Mouse (Mus musculus) ES-E14 (cell line): ENCODE measurements around the gene Fam110a.

Source experiments
- MAFK ChIP-seq: IDR thresholded peaks from 2 replicates; pipeline ENCODE4 v1.6.1; 2014; ENCODE audit warnings: mild to moderate bottlenecking, low read depth, low read length, inconsistent platforms; ENCODE audit not compliant: insufficient read depth
- ZC3H11A ChIP-seq: IDR thresholded peaks from 2 replicates; pipeline ENCODE4 v1.6.1; 2012; ENCODE audit warnings: low read depth, mild to moderate bottlenecking, inconsistent platforms, low read length, borderline replicate concordance

DNA sequence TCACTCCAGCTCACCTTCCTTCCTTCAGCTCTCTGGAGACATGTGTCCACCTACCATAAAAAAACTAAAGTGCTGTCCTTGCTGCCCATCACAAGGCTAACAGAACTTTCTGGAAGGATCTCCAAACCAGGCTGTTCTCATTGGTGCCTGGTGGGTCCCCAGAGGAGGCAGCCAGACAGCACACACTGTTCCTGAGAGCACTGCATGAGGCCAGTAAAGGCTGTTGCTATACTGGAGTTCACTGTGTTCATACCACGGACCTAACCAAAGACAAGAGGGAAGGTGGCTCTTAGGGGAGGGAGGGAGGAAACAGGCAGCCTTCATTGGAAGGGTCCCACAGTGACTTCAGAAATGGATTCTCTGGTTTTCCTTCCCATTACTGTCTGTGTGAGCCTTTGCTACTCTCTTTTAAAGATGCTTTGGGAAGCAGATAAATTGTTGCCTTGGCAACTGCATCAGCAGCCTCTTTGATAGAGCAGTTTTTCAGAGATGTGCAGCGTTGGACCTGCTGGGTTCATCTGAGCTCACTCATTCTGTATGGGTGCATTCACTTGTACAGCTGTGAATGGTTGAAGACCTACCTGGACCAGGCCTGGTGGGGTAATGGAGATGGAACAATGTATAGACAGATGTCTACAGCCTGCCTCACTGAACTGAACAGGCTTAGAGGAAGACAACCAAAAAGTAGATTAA is 30.8 kb downstream of the Fam110a start:
- no peak for TF ChIP-seq ZC3H11A
- TF ChIP-seq MAFK, result no peak
